Mouse (Mus musculus) midbrain, embryonic 11.5 days (tissue): Measurements from ENCODE around the gene Schip1. TPM values are rescaled to one million over a fixed set of nuclear protein-coding genes. Genes with fewer than 3 reads are reported as not detected.

Source experiments
- ATAC-seq: fragments of 200-750 bp; cut with Nextera tagmentation; 2 replicates; pipeline ENCODE4 v1.8.0; 2017; ENCODE audit warnings: moderate TSS enrichment, moderate library complexity; ENCODE audit not compliant: low FRiP score
- DNase-seq: peaks from one replicate; pipeline ENCODE4 v3.0.0; 2015; ENCODE audit warnings: low spot score; ENCODE audit errors: missing footprints
- H3K27ac ChIP-seq: fragments of 300-500 bp; sonication (generic); 2 replicates; pipeline ENCODE4 v1.5.1; 2014; ENCODE audit warnings: low read depth, low read length
- H3K27me3 ChIP-seq: fragments of 300-500 bp; sonication (generic); 2 replicates; pipeline ENCODE4 v1.6.1; 2014; ENCODE audit warnings: mild to moderate bottlenecking, low read length, moderate library complexity, mixed read lengths; ENCODE audit not compliant: control insufficient read depth, insufficient read depth
- H3K36me3 ChIP-seq: fragments of 300-500 bp; sonication (generic); 2 replicates; pipeline ENCODE4 v1.6.1; 2014; ENCODE audit warnings: mild to moderate bottlenecking, low read length, moderate library complexity, mixed read lengths; ENCODE audit not compliant: control insufficient read depth, insufficient read depth
- H3K4me1 ChIP-seq: fragments of 300-500 bp; sonication (generic); 2 replicates; pipeline ENCODE4 v1.6.1; 2014; ENCODE audit warnings: low read length; ENCODE audit not compliant: control insufficient read depth, insufficient read depth
- H3K4me2 ChIP-seq: fragments of 300-500 bp; sonication (generic); 2 replicates; pipeline ENCODE4 v1.6.1; 2014; ENCODE audit warnings: mild to moderate bottlenecking, moderate library complexity
- H3K4me3 ChIP-seq: fragments of 300-500 bp; sonication (generic); 2 replicates; pipeline ENCODE4 v1.5.1; 2014; ENCODE audit warnings: low read depth, low read length
- H3K9ac ChIP-seq: fragments of 300-500 bp; sonication (generic); 2 replicates; pipeline ENCODE4 v1.6.1; 2014; ENCODE audit warnings: low read length
- H3K9me3 ChIP-seq: fragments of 300-500 bp; sonication (generic); 2 replicates; pipeline ENCODE4 v1.6.1; 2016; ENCODE audit warnings: low read length; ENCODE audit not compliant: control insufficient read depth
- WGBS: fragments of 180-500 bp; shearing (Covaris S2); extraction: QIAGEN DNeasy Blood & Tissue Kit; methylation state at CpG from one replicate; pipeline ENCODE4 v1.1.7; 2014; 5-methylcytosine and 5-hydroxymethylcytosine counted together
- polyA plus RNA-seq: library from polyadenylated mRNA; unstranded; fragments of >200 nt; fragmentation: Nextera tagmentation; extraction: Ambion mirVana; gene quantifications from 2 replicates; pipeline ENCODE4 v1.2.1, GENCODE M21; 2014

Gene Schip1
- polyA plus RNA-seq, 1 experiment from 2014 or later, result 83.1 TPM

- H3K4me2 ChIP-seq, result no peak overlapping the region
Measured at GRCm38 (mm10) chr3:68558744-68559143, 494.1 kb downstream of the Schip1 start.

GRCm38 (mm10) chr3:68560057-68560456 is 495.5 kb downstream of the Schip1 start:
- no peak for DNase-seq
- no peaks in the 10 kb centered on the region for H3K36me3 ChIP-seq
- no peak overlapping the region for H3K4me3 ChIP-seq
- H3K27ac ChIP-seq, result no peak overlapping the region
- ATAC-seq, result no peak
- H3K27me3 ChIP-seq, result no peaks in the 10 kb centered on the region
- 84% methylated on average over 5 of the region's 5 CpGs for WGBS
- H3K9me3 ChIP-seq, result no peaks in the 10 kb centered on the region
- no peaks in the 10 kb centered on the region; the same call in none of the 2 replicates for H3K4me1 ChIP-seq
- no peak overlapping the region for H3K9ac ChIP-seq
- no peak overlapping the region for H3K4me2 ChIP-seq

More at GRCm38 (mm10) chr3:68558744-68559143, 494.1 kb downstream of the Schip1 start:
- no peak for ATAC-seq
- H3K27me3 ChIP-seq, result no peaks in the 10 kb centered on the region
- no peak overlapping the region for H3K27ac ChIP-seq
- H3K9me3 ChIP-seq, result no peaks in the 10 kb centered on the region
- no peak for DNase-seq
- WGBS, result 87% methylated on average over 6 of the region's 6 CpGs
- H3K36me3 ChIP-seq, result no peaks in the 10 kb centered on the region
- no peaks in the 10 kb centered on the region for H3K4me1 ChIP-seq
- H3K4me3 ChIP-seq, result no peak overlapping the region
- no peak overlapping the region for H3K9ac ChIP-seq

- H3K9me3 ChIP-seq, result no peaks in the 10 kb centered on the region
- no peaks in the 10 kb centered on the region for H3K27me3 ChIP-seq
- H3K4me3 ChIP-seq, result no peak overlapping the region
- H3K27ac ChIP-seq, result no peak overlapping the region
- 81% methylated on average over 2 of the region's 2 CpGs for WGBS
- no peaks in the 10 kb centered on the region for H3K36me3 ChIP-seq
- H3K4me1 ChIP-seq, result no peaks in the 10 kb centered on the region; the same call in none of the 2 replicates
- ATAC-seq (no peak), DNase-seq (no peak)
- no peak overlapping the region for H3K9ac ChIP-seq
- no peak overlapping the region for H3K4me2 ChIP-seq
Measured at GRCm38 (mm10) chr3:68562838-68563237, 498.2 kb downstream of the Schip1 start.

DNA sequence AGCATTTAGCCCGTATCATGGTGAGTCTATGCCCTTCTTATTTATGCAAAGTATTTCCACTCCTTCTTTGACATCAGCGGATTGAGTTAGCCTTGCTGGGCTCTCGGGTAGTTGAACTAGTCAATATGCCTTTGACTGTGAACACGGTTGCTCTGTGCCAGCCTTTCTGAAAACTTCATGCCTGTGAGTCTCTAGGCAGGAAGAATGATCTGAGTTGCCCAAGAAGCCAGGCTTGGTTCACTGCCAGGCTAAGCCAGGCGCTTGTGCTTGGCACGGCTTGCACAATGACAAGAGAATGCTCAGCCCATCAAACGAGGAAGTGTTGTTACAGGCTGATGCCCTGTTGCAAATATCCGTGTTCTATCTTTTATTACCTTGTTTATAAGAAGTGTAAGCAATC is 499.3 kb downstream of the Schip1 start:
- no peak for DNase-seq
- WGBS, result 87% methylated on average over 8 of the region's 8 CpGs
- Histone ChIP-seq H3K4me1 (no peaks in the 10 kb centered on the region; the same call in none of the 2 replicates), H3K27me3 (no peaks in the 10 kb centered on the region), H3K9ac (no peak overlapping the region), H3K9me3 (no peaks in the 10 kb centered on the region), H3K36me3 (no peaks in the 10 kb centered on the region), H3K4me2 (no peak overlapping the region), H3K4me3 (no peak overlapping the region), H3K27ac (no peak overlapping the region)
- no peak for ATAC-seq

DNA sequence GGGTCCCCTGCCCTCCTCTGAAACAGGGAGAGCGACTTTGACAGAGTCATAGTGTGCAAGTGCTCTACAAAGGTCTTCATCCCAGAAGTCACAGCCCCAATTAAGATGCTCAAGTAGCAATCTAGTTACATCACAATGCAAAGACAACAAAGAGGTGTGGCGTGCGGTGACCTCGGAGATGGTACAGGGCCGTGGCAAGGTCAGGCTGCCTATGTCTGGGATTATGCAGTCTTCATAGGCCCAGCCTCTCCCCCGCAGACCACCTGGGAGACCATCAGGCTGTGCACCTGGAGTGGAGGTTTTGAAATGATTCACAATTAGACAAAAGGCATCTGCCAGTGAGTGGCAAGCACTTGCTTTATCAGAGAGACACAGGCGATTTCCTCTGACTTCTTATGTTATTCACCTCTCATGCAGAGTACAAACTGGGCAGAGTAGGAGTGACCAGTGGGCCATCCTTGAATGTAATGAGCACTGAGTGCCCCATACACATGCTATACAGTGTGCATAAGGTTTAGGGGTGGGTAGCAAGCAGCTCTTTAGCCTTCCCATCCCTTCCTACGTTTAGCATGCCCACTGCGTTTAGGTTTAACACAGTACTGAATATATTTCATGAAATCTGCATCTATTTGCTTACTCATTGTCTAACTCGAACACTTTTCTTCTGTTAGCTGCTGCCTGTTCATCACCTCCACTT is 500.5 kb downstream of the Schip1 start:
- ATAC-seq, result peak; percentile 22; the same call in 1 of the 2 replicates
- Histone ChIP-seq H3K36me3 (no peaks in the 10 kb centered on the region), H3K27me3 (no peaks in the 10 kb centered on the region), H3K9me3 (no peaks in the 10 kb centered on the region), H3K4me3 (no peak overlapping the region), H3K27ac (no peak overlapping the region), H3K4me2 (no peak overlapping the region), H3K9ac (no peak overlapping the region), H3K4me1 (no peaks in the 10 kb centered on the region; the same call in none of the 2 replicates)
- 57% methylated on average over 10 of the region's 10 CpGs for WGBS
- DNase-seq, result no peak

- H3K27ac ChIP-seq, result no peak overlapping the region
Measured at GRCm38 (mm10) chr3:68565675-68566055, 501.1 kb downstream of the Schip1 start.

DNA sequence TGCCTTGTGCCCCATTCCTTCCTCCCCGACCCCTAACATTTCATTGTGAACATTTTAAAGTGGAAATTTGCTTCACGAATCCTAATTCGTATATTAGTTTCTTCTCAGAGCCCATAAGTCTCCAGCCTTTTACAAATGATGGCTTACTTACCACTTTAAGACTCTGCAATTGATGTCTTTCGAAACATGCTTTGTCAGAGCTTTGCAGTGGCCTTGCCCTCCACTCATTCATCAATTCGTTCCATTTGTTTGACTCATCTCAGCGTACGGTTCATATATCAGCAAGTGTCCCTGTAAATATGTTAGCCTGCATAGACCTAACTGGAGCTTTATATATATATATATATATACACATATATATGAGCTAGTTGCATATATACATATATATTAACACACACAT is 503.0 kb downstream of the Schip1 start:
- Histone ChIP-seq H3K9ac (no peak overlapping the region), H3K9me3 (no peaks in the 10 kb centered on the region), H3K27ac (no peak overlapping the region), H3K4me2 (no peak overlapping the region), H3K27me3 (no peaks in the 10 kb centered on the region), H3K4me1 (peaks cover 2% of the 10 kb centered on the region), H3K4me3 (no peak overlapping the region), H3K36me3 (no peaks in the 10 kb centered on the region)
- WGBS, result 86% methylated on average over 7 of the region's 7 CpGs
- DNase-seq, result no peak
- no peak for ATAC-seq

More at GRCm38 (mm10) chr3:68565675-68566055, 501.1 kb downstream of the Schip1 start:
- 59% methylated on average over 4 of the region's 4 CpGs for WGBS
- DNase-seq (no peak), ATAC-seq (no peak)
- Histone ChIP-seq H3K4me1 (no peaks in the 10 kb centered on the region; the same call in none of the 2 replicates), H3K36me3 (no peaks in the 10 kb centered on the region), H3K9ac (no peak overlapping the region), H3K4me3 (no peak overlapping the region), H3K4me2 (no peak overlapping the region), H3K9me3 (no peaks in the 10 kb centered on the region), H3K27me3 (no peaks in the 10 kb centered on the region)

DNA sequence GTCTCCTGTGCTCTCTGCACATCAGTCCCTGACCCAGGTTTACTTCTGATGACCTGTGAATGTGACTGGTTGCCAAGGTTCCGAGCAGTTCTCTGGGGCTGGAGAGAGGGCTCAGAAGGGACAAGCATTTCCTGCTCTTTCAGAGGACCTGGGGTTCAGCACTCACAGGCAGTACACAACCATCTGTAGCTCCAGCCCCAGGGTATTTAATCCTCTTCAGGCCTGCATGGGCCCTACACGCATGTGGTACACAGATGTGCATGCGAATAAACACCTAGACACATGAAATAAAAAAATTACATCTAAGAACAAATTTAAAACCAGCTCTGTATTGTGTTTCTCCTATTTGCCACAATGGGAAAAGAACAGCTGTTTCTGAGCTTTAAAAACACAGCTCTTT is 503.5 kb downstream of the Schip1 start:
- WGBS, result 79% methylated on average over 3 of the region's 3 CpGs
- H3K36me3 ChIP-seq, result no peaks in the 10 kb centered on the region

GRCm38 (mm10) chr3:68568716-68569115 is 504.1 kb downstream of the Schip1 start:
- no peak overlapping the region for H3K4me2 ChIP-seq
- H3K27ac ChIP-seq, result no peak overlapping the region
- ATAC-seq, result no peak
- DNase-seq, result no peak
- no peaks in the 10 kb centered on the region for H3K9me3 ChIP-seq
- no peaks in the 10 kb centered on the region for H3K27me3 ChIP-seq
- H3K4me1 ChIP-seq, result peaks cover 4% of the 10 kb centered on the region
- no peaks in the 10 kb centered on the region for H3K36me3 ChIP-seq
- WGBS, result 54% methylated on average over 7 of the region's 7 CpGs
- H3K4me3 ChIP-seq, result no peak overlapping the region
- no peak overlapping the region for H3K9ac ChIP-seq

More for the DNA sequence above, 503.5 kb downstream of the Schip1 start:
- no peak overlapping the region for H3K9ac ChIP-seq
- H3K27ac ChIP-seq, result no peak overlapping the region
- peaks cover 4% of the 10 kb centered on the region for H3K4me1 ChIP-seq
- no peak overlapping the region for H3K4me2 ChIP-seq
- H3K27me3 ChIP-seq, result no peaks in the 10 kb centered on the region
- no peak for DNase-seq
- no peaks in the 10 kb centered on the region for H3K9me3 ChIP-seq
- no peak for ATAC-seq
- H3K4me3 ChIP-seq, result no peak overlapping the region
